Mouse (Mus musculus) embryo, embryonic 10 days (tissue): Measurements from ENCODE around the gene Slc30a2.
"Not testable (repeated sequence)": the region's sequence is repeated elsewhere in the genome, so short reads cannot be mapped to it uniquely, and the experiment has no call there.

ENCODE experiments used
- DNase-seq: peaks from one replicate; pipeline ENCODE4 v3.0.0-alpha.2; 2015; ENCODE audit warnings: low spot score

Gene Slc30a2

GRCm38 (mm10) chr4:134321524-134321923 lies 21.5 kb upstream of the Slc30a2 start:
- no peak for DNase-seq

- DNase-seq: no peak
These were observed 18.3 kb upstream of the Slc30a2 start for GRCm38 (mm10) chr4:134324655-134325054.

GRCm38 (mm10) chr4:134326859-134327530 lies 16.0 kb upstream of the Slc30a2 start:
- no peak for DNase-seq

- DNase-seq: no peak
These were observed 14.8 kb upstream of the Slc30a2 start for GRCm38 (mm10) chr4:134328151-134328550.

GRCm38 (mm10) chr4:134328832-134329231 lies 14.1 kb upstream of the Slc30a2 start:
- no peak for DNase-seq

- DNase-seq: no peak
These were observed 12.7 kb upstream of the Slc30a2 start for GRCm38 (mm10) chr4:134330281-134330680.

- DNase-seq: not testable (repeated sequence)
These were observed 1.8 kb upstream of the Slc30a2 start for GRCm38 (mm10) chr4:134341231-134341630.

GRCm38 (mm10) chr4:134342213-134342779 lies 685 bp upstream of the Slc30a2 start:
- DNase-seq: no peak

GRCm38 (mm10) chr4:134344620-134345019 lies 1.6 kb downstream of the Slc30a2 start:
- no peak for DNase-seq

- no peak for DNase-seq
These were observed 2.8 kb downstream of the Slc30a2 start for GRCm38 (mm10) chr4:134345802-134346201.

GRCm38 (mm10) chr4:134348078-134348477 lies 5.1 kb downstream of the Slc30a2 start:
- DNase-seq: no peak

- no peak for DNase-seq
These were observed 5.6 kb downstream of the Slc30a2 start for GRCm38 (mm10) chr4:134348545-134348944.

- DNase-seq: no peak
These were observed 6.8 kb downstream of the Slc30a2 start for GRCm38 (mm10) chr4:134349829-134350228.

GRCm38 (mm10) chr4:134350641-134351040 lies 7.7 kb downstream of the Slc30a2 start:
- no peak for DNase-seq

- peak; percentile 45 for DNase-seq
These were observed 8.6 kb downstream of the Slc30a2 start for GRCm38 (mm10) chr4:134351329-134352260.

- no peak for DNase-seq
These were observed 9.3 kb downstream of the Slc30a2 start for GRCm38 (mm10) chr4:134352261-134352707.

GRCm38 (mm10) chr4:134352929-134353328 lies 9.9 kb downstream of the Slc30a2 start:
- no peak for DNase-seq

- DNase-seq: no peak
These were observed 10.8 kb downstream of the Slc30a2 start for GRCm38 (mm10) chr4:134353527-134354409.

- no peak for DNase-seq
These were observed 13.0 kb downstream of the Slc30a2 start for GRCm38 (mm10) chr4:134355841-134356452.

GRCm38 (mm10) chr4:134356591-134357460 lies 13.8 kb downstream of the Slc30a2 start:
- DNase-seq: peak; percentile 86
